Mouse (Mus musculus): ENCODE results near the gene Stxbp5l.
"Not testable (repeated sequence)": the region's sequence is repeated elsewhere in the genome, so short reads cannot be mapped to it uniquely, and the experiment has no call there.

Gene Stxbp5l

GRCm38 (mm10) chr16:37384821-37385344, at the start of gene Stxbp5l:
Stxbp5l (minus strand) TSS chr16:37384962.
- peak; percentile 61 for DNase-seq (ENCODE audit: low read depth, low spot score)

- DNase-seq (ENCODE audit: low read depth, low spot score) = no peak
These were observed 48.8 kb upstream of the Stxbp5l start for GRCm38 (mm10) chr16:37433418-37434204.

GRCm38 (mm10) chr16:37425434-37425833, 40.7 kb upstream of the Stxbp5l start:
- no peak for DNase-seq (ENCODE audit: low read depth, low spot score)

- no peak for DNase-seq (ENCODE audit: low read depth, low spot score)
These were observed 38.1 kb upstream of the Stxbp5l start for GRCm38 (mm10) chr16:37422874-37423273.

- no peak for DNase-seq (ENCODE audit: low read depth, low spot score)
These were observed 37.1 kb upstream of the Stxbp5l start for GRCm38 (mm10) chr16:37421851-37422250.

- DNase-seq (ENCODE audit: low read depth, low spot score) = no peak
These were observed 35.8 kb upstream of the Stxbp5l start for GRCm38 (mm10) chr16:37420512-37420911.

GRCm38 (mm10) chr16:37405536-37405935, 20.8 kb upstream of the Stxbp5l start:
- DNase-seq (ENCODE audit: low read depth, low spot score) = no peak

- no peak for DNase-seq (ENCODE audit: low read depth, low spot score)
These were observed 20.2 kb upstream of the Stxbp5l start for GRCm38 (mm10) chr16:37404922-37405321.

- no peak for DNase-seq (ENCODE audit: low read depth, low spot score)
These were observed 5.2 kb upstream of the Stxbp5l start for GRCm38 (mm10) chr16:37389964-37390363.

GRCm38 (mm10) chr16:37389201-37389905, 4.6 kb upstream of the Stxbp5l start:
- DNase-seq (ENCODE audit: low read depth, low spot score) = no peak

- no peak for DNase-seq (ENCODE audit: low read depth, low spot score)
These were observed 393 bp downstream of the Stxbp5l start for GRCm38 (mm10) chr16:37384369-37384768.

GRCm38 (mm10) chr16:37383426-37383825, 1.3 kb downstream of the Stxbp5l start:
- DNase-seq (ENCODE audit: low read depth, low spot score) = no peak

GRCm38 (mm10) chr16:37372716-37373115, 12.0 kb downstream of the Stxbp5l start:
- peak; percentile 32 for DNase-seq (ENCODE audit: low read depth, low spot score)

GRCm38 (mm10) chr16:37367426-37367825, 17.3 kb downstream of the Stxbp5l start:
- DNase-seq (ENCODE audit: low read depth, low spot score) = no peak

- no peak for DNase-seq (ENCODE audit: low read depth, low spot score)
These were observed 20.8 kb downstream of the Stxbp5l start for GRCm38 (mm10) chr16:37363958-37364357.

GRCm38 (mm10) chr16:37355621-37356020, 29.1 kb downstream of the Stxbp5l start:
- no peak for DNase-seq (ENCODE audit: low read depth, low spot score)

- no peak for DNase-seq (ENCODE audit: low read depth, low spot score)
These were observed 37.7 kb downstream of the Stxbp5l start for GRCm38 (mm10) chr16:37347092-37347491.

- no peak for DNase-seq (ENCODE audit: low read depth, low spot score)
These were observed 39.8 kb downstream of the Stxbp5l start for GRCm38 (mm10) chr16:37344960-37345359.

- DNase-seq (ENCODE audit: low read depth, low spot score) = not testable (repeated sequence)
These were observed 43.3 kb downstream of the Stxbp5l start for GRCm38 (mm10) chr16:37341446-37341845.

- DNase-seq (ENCODE audit: low read depth, low spot score) = no peak
These were observed 46.6 kb downstream of the Stxbp5l start for GRCm38 (mm10) chr16:37338177-37338576.

GRCm38 (mm10) chr16:37337529-37337928, 47.2 kb downstream of the Stxbp5l start:
- DNase-seq (ENCODE audit: low read depth, low spot score) = no peak

- DNase-seq (ENCODE audit: low read depth, low spot score) = no peak
These were observed 80.3 kb downstream of the Stxbp5l start for GRCm38 (mm10) chr16:37304441-37304840.

GRCm38 (mm10) chr16:37292593-37292992, 92.2 kb downstream of the Stxbp5l start:
- DNase-seq (ENCODE audit: low read depth, low spot score) = no peak
